Mouse (Mus musculus): ENCODE measurements around the gene Myo1c.

The Myo1c gene

GRCm38 (mm10) chr11:75649155-75649561 is 1.1 kb upstream of the Myo1c start:
- in situ Hi-C loops (cut with MboI, MseI) = no loop called here

DNA sequence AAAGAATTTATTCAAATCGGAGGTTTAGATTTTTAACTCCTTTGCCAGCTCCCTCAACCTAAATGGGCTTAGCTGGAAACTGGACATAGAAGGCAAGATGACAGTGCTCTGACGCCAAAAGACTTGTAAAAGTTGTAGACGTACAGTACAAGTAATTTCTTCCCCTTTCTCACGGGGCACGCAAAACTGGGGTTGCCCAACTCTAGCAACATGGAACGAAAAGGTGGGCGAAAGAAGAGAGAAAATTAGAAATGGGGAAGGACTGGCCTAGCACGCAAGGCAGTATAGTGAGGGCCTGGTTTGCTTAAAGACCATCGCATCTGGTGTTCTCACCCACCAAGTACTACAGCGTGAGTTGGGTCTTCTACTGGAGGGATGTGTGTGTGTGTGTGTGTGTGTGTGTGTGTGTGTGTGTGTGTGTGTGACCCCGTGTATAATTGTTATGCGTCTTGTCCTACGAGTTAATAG is 688 bp downstream of the Myo1c start:
- in situ Hi-C loops (cut with MboI, MseI) = no loop called here

DNA sequence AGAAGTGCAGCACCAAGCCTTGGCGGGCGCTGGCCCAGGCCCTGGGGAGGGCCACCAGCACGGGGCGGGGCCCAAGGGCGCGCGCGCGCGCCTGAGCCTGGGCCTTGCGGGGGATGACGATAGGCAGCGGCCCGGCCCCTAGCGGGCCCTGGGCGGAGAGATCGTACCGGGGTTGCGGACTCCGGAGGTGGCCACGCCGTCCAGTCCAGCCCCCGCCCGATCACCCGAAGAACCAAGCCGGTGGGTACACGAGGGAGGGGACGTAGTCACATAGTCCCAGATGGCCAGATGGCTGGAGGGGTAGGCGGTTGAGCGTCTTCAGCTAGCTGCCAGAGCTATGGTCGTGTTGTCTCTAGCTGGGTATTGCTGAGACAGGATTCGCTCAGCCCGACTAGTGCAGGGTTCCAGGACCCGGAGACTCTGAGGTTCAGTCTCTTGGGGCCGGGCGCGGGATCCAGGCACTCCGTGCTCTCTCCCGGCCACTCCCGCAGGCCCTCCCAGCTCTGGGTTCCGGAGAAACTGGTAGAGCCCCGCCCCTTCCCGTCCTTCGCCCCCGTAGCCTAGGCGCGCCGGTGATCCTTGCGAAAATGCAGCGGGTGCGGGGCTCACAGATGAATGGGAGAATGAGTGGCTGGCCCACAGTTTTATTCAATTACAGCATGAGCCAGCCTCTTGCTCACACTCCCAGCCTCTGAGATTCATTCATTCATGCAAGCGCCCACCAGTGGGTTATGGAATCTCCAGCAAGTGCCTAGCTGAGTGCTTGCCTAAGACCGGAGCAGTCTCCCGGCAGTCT is 1.3 kb downstream of the Myo1c start:
- in situ Hi-C loops (cut with MboI, MseI) = no loop called here

DNA sequence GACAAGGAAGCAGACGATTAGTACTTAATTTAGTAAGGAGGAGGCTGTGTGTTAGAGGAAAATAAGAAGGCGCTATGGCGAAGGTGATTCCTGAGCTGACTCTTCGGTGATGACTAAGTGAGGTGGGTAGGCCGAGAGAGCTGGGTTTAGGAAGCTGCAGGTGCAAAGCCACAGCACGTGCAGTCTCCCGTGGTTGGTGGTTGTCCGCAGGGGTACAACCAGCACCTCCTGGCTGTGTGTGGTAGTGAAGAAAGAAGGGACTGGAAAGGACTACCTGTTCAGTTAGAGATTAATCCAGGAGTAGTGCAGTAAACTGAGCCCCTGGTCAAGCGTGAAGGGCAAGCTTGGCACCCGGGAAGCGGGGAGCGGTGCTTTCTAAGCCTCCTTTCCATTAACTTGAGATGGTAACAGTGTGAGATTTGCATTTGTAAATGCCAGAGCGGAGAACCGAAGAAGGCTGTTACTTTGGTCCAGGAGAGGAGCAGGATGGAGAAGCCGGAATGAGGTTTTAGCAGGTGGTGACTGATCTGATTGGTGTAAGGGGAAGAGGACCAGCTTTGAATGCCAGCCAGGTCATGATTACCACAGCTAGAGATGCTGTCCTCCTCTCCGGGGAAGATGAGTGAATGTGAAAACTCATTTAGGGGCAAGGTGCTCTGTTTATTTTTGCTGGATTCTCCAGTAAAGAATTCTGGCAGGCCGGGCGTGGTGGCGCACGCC is 2.1 kb downstream of the Myo1c start:
- in situ Hi-C loops (cut with MboI, MseI) = no loop called here

GRCm38 (mm10) chr11:75652942-75653684 is 2.8 kb downstream of the Myo1c start:
- in situ Hi-C loops (cut with MboI, MseI) = no loop called here

DNA sequence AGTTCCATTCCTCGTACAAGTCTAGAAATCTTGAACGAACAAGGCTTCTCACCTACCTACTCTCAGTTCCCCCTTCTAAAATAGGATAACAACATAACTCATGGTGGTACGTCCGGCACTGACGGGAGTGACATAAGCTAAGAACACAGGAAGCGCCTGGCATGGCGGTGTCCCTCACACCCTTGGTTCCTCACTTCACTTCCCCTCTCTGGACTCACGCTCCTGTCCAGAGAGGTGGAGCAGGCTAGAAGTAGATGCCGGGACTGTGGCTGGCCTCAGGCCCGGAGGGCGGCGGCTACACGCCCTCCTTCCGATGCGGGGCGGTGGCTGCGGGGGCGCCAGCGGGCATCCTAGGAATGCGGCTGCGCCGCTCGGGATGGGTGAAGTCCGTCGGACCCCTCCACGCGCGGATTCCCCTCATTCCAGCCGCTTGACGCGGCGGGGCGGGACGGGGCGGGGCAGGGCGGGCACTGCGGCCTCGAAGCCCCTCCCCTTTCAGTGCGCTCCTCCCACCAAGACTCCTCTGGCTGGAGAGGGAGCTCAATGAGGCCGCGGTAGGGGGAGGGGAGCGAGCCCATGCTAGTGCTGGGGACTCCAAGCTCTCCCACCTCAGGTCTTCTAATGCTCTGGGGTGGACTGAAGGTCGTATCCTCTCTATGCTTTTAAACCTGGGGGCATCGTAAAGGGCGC is 3.6 kb downstream of the Myo1c start:
- in situ Hi-C loops (cut with MboI, MseI) = no loop called here

DNA sequence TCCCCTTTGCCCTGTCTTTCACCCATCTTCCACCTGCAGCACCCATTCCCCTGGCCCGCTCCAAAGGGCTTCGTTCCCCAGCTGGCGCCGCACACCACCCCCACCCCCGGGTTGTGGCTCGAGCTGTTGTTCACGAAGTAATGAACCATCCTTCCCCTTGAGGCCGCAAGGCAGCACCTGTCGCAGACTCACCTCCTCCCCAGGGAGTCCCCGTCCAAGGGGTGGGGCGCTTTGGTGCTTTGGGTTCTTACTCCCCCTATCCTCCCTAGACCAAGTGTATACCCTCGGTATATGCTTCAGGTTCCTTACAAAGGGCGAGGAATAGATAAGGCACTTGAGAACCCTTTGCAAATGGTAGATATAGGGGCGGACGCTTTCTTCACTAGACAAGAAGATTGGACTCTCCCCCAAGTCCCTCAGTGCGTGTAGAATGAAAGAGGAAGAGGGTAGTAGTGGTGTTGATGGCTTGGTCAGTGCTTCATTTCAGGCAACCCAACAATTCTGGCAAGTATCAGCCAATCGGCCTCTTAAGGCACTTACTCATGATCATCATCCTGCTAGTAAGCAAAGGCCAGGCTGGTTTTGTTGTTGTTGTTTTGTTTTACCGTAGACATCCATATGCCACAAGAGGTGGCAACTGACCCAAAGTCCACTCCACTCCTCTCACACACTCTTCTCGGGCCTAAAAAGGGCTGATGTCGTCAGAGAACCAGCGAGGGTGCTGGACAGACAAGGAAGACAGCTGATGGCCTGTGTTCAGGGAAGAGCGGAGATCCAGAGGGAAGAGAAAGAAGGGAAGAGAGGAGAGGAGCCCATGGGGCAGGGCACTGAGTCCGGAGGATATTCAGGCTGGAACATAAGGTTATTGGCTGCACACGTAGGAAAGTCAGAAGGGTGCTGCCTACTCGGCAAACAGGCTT is 4.4 kb downstream of the Myo1c start:
- in situ Hi-C loops (cut with MboI, MseI) = no loop called here

DNA sequence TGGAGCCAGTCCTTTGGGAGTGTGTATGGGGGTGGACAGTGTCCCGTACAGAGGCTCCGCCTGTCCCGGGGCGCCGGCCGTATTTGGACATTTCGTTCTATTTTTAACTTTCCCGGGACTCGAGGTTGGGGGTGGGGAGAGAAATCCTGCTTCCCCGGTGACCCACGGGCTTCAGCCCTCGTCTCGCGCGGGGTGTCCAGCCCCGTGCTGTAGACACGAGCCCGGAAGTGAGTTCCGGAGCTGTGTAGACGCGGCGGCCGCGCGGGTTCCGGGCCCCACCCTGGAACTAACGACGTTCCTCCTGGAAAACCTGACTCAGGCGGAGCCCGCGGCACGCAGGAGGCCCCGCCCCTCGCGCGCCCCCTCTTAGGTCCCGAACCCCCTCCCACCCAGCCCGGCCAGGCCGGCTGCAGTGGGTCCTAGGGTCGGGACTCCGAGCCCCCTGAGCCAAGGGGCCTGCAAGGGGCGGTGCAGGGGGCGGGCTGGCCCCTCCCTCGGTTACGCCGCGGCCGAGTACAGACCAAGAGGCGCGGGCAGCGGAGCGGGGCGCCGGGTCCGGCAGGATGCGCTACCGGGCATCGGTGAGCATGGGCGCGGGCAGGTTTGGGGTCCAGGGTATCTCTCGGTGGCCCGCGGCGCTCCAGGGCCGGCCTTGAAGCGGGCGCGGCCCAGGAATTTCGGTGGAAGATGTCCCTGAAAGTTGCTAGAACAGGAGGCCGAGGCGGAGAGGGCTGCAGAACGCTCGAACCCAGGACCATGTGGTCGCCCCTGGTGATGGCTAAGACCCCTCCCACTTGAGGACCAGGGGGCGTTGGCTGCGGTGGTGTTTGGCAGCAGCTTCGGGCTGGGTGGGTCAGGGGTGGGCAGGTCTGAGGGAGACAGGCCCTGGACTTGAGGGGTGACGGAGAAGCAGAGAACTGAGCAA is 5.6 kb downstream of the Myo1c start:
- in situ Hi-C loops (cut with MboI, MseI) = no loop called here

GRCm38 (mm10) chr11:75656621-75657590 is 6.6 kb downstream of the Myo1c start:
- in situ Hi-C loops (cut with MboI, MseI) = no loop called here

DNA sequence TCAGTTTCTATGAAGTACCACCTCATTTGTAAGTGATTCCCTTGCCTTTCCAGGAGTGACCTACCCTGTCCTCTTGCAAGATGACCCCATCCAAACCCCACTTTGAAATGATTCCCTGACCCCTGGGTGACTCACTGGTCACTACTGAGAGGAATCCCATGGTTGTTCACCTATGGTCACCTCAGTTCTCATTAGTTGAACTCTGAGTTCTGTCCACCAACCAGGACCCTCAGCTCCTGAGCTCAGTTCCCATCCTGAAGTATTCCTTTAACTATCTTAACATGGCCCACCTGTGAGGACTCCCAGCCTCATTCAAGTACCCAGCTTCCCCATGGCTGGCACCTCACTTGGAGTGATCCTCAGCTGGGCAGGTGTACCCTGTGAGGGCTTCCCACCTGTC is 7.5 kb downstream of the Myo1c start:
- in situ Hi-C loops (cut with MboI, MseI) = no loop called here

DNA sequence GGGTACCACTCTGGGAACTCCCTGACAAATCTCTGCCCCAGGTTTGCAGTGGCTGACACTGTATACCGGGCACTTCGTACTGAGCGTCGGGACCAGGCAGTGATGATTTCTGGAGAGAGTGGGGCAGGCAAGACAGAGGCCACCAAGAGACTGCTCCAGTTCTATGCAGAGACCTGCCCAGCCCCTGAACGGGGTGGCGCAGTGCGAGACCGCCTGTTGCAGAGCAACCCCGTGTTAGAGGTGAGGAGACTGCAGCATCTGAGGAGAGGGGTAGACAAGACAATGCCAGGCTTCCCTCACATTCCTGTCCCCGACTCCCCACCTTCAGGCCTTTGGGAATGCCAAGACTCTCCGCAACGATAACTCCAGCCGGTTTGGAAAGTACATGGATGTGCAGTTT is 8.0 kb downstream of the Myo1c start:
- in situ Hi-C loops (cut with MboI, MseI) = no loop called here

- in situ Hi-C loops (cut with MboI, MseI) = no loop called here
These were observed 8.9 kb downstream of the Myo1c start for GRCm38 (mm10) chr11:75658996-75659750.

DNA sequence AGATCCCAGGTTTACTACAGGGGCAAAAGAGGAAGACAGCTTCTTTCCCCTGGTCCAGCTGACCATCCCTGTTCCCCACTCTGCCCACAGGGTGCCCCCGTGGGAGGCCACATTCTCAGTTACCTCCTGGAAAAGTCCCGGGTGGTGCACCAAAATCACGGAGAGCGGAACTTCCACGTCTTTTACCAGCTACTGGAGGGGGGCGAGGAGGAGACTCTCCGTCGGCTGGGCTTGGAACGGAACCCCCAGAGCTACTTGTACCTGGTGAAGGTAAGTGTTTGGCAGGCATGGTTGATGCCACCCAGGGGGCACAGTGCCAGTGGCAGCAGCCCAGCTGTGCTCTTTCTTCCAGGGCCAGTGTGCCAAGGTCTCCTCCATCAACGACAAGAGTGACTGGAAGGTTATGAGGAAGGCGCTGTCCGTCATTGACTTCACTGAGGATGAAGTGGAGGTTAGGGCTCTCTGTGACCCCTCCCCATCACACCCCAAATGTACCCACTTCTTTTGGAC is 9.8 kb downstream of the Myo1c start:
- in situ Hi-C loops (cut with MboI, MseI) = no loop called here

DNA sequence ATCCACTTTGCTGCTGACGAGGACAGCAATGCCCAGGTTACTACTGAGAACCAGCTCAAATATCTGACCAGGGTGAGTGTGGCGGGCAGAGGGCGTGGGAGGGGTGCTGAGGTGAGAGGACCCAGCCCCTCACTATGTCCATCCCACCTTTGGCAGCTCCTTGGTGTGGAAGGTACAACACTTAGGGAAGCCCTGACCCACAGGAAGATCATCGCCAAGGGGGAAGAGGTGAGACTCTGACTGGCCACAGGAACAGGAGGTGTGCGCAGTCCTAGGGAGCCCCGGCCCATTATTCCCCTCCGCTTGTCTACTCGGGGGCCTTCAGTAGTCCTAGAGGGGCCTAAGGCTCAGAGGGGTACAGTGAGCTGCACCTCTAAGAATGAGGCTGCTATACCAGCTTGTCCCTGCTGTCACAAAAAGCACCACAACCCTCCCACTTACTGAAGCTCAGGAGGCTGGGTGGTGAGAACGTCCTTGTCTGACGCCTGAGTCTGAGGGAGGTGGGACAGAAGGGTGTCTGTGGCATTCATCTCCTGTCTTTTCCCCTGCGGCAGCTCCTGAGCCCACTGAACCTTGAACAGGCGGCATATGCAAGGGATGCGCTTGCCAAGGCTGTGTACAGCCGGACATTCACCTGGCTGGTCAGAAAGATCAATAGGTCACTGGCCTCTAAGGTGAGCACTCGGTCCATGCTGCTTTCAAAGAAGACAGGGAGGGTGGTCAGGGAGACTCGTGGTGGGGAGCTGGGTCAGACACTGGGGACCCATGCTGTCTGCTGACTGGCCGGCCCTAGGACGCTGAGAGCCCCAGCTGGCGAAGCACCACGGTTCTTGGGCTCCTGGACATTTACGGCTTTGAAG is 10.9 kb downstream of the Myo1c start:
- in situ Hi-C loops (cut with MboI, MseI) = no loop called here

GRCm38 (mm10) chr11:75662131-75662530 is 11.8 kb downstream of the Myo1c start:
- in situ Hi-C loops (cut with MboI, MseI) = no loop called here

- in situ Hi-C loops (cut with MboI, MseI) = no loop called here
These were observed 16.0 kb downstream of the Myo1c start for GRCm38 (mm10) chr11:75666296-75666695.
